ENCODE assay signal across 8 mouse cellular contexts in genomic region chr1:98047284-98048217, GRCm38 (mm10). TPM values are rescaled to one million over a fixed set of nuclear protein-coding genes. Genes with fewer than 3 reads are reported as not detected.
DNase-seq lines count a peak whose midpoint lies in the region; ATAC-seq and TF ChIP-seq lines count a peak whose summit lies in the region.

No protein-coding gene starts in this region.

- H3K4me2 ChIP-seq in kidney, postnatal 0 days (ENCODE audit: low read length): no peak overlapping the region

- no peak; the same call in 1 of the 2 replicates for ATAC-seq in kidney, postnatal 0 days (replicated peaks; ENCODE audit: low FRiP score, low read depth)
- ATAC-seq in erythroblast, adult 5-6 weeks (replicated peaks; ENCODE audit: low FRiP score, poor library complexity, severe bottlenecking): no peak

- intact Hi-C loops in left cerebral cortex, postnatal 10 days (cut with DNase I): no loop called here
- intact Hi-C loops in heart, postnatal 36 days (cut with DNase I): loop anchor here (1.0 kb wide), 1 partner anchor 9 kb away; no protein-coding TSS in a partner anchor

- H3K4me1 ChIP-seq in kidney, postnatal 0 days (replicated peaks; ENCODE audit: insufficient read depth, low read length): no peaks in the 10 kb centered on the region

- no peaks in the 10 kb centered on the region for H3K27me3 ChIP-seq in kidney, postnatal 0 days (ENCODE audit: insufficient read depth, low read length)

- DNase-seq in kidney, postnatal 0 days (ENCODE audit: low spot score): peak; percentile 57
- DNase-seq in kidney, postnatal 25 days: no peak
- peak; percentile 72 to 80 for DNase-seq in frontal cortex, adult 2 months (ENCODE audit: extremely low spot score in 1 of 2, low spot score in 1 of 2)
- DNase-seq in left cerebral cortex, postnatal 10 days (ENCODE audit: extremely low spot score in 1 of 2, low spot score in 2 of 2): peak; percentile 36 to 48
- peak; percentile 61 to 67 for DNase-seq in right cerebral cortex, adult 2 months (ENCODE audit: low spot score in 2 of 2)
- DNase-seq in lung, postnatal 10 days: no peak
- DNase-seq in heart, postnatal 36 days: no peak

- TF ChIP-seq CTCF in kidney, postnatal 0 days (IDR thresholded peaks at IDR 0.05; ENCODE audit: low read depth): no peak

- H3K27ac ChIP-seq in kidney, postnatal 0 days: no peak overlapping the region

- no peaks in the 10 kb centered on the region for H3K36me3 ChIP-seq in kidney, postnatal 0 days (ENCODE audit: insufficient read depth, low read length)

- no peak overlapping the region for H3K4me3 ChIP-seq in kidney, postnatal 0 days (replicated peaks; ENCODE audit: low read depth, low read length)

- no peak overlapping the region for H3K9ac ChIP-seq in kidney, postnatal 0 days (ENCODE audit: low read depth, low read length)

- H3K9me3 ChIP-seq in kidney, postnatal 0 days (replicated peaks; ENCODE audit: low read length): no peaks in the 10 kb centered on the region

- 25% methylated on average over 10 of the region's 10 CpGs for WGBS in kidney, postnatal 0 days

RNA-seq across cellular contexts. Expression of gene Pam, which starts 47.9 kb away (rescaled TPM):
- 63.1 and 67.6 TPM in 2 replicates for polyA plus RNA-seq in kidney, postnatal 0 days (2015; fragmentation: Nextera tagmentation; extraction: Ambion mirVana)
- 93.8 and 104 TPM in 2 replicates for polyA plus RNA-seq in frontal cortex, adult 2 months (2012; rRNA removed)
- 100 to 1,000 TPM; 159 to 181 TPM for total RNA-seq in left cerebral cortex, postnatal 10 days (2021)
- total RNA-seq in heart, postnatal 36 days (2021): 100 to 1,000 TPM; 586 to 674 TPM
- total RNA-seq in erythroblast, adult 5-6 weeks (2015; ENCODE audit: low replicate concordance): 5.0 and 10.4 TPM in 2 replicates
- total RNA-seq in erythroblast, adult 5-6 weeks (2017; ENCODE audit: low replicate concordance): 22.6 and 33.3 TPM in 2 replicates

Comparison
In these comparisons a context has a peak if more than half of its experiments do, and no peak if none do; other contexts are left out.
1. DNase-seq: peak in kidney, postnatal 0 days (single experiment), frontal cortex, adult 2 months (2 of 2), left cerebral cortex, postnatal 10 days (2 of 2) and right cerebral cortex, adult 2 months (2 of 2); none in kidney, postnatal 25 days (0 of 2), lung, postnatal 10 days (single experiment) and heart, postnatal 36 days (0 of 2).
2. RNA of gene Pam, which starts 47.9 kb away (total RNA-seq): 586 to 674 TPM in heart, postnatal 36 days and 159 to 181 TPM in left cerebral cortex, postnatal 10 days; 5.0 to 33.3 TPM in erythroblast, adult 5-6 weeks; every median in the first group is over 4 times any median in the second.